Mouse (Mus musculus) forebrain, embryonic 16.5 days (tissue): ENCODE measurements at regions not wholly inside any gene's neighbourhood (a gene's known extent, or its start where the extent isn't known, plus 50 kb on each side); places are given as distances from the start of the nearest gene placed in this dataset.

Source experiments
- ATAC-seq: fragments of 200-750 bp; cut with Nextera tagmentation; 2 replicates; pipeline ENCODE4 v1.8.0; 2017; ENCODE audit warnings: mild to moderate bottlenecking, moderate library complexity
- H3K27ac ChIP-seq: fragments of 300-500 bp; sonication (generic); 2 replicates; pipeline ENCODE4 v1.5.1; 2014; ENCODE audit warnings: low read length, control low read depth
- H3K27me3 ChIP-seq: fragments of 300-500 bp; sonication (generic); replicated peaks from 2 replicates; pipeline ENCODE4 v1.6.1; 2014; ENCODE audit warnings: low read length; ENCODE audit not compliant: control insufficient read depth, insufficient read depth
- H3K36me3 ChIP-seq: fragments of 300-500 bp; sonication (generic); 2 replicates; pipeline ENCODE4 v1.6.1; 2014; ENCODE audit not compliant: control insufficient read depth, insufficient read depth
- H3K4me1 ChIP-seq: fragments of 300-500 bp; sonication (generic); replicated peaks from 2 replicates; pipeline ENCODE4 v1.6.1; 2014; ENCODE audit warnings: low read length; ENCODE audit not compliant: control insufficient read depth, insufficient read depth
- H3K4me2 ChIP-seq: fragments of 300-500 bp; sonication (generic); 2 replicates; pipeline ENCODE4 v1.6.1; 2014; ENCODE audit warnings: mild to moderate bottlenecking, low read length, control low read depth
- H3K4me3 ChIP-seq: fragments of 300-500 bp; sonication (generic); replicated peaks from 2 replicates; pipeline ENCODE4 v1.5.1; 2014; ENCODE audit warnings: mild to moderate bottlenecking, low read length, control low read depth
- H3K9ac ChIP-seq: fragments of 300-500 bp; sonication (generic); replicated peaks from 2 replicates; pipeline ENCODE4 v1.6.1; 2014; ENCODE audit warnings: low read depth, low read length, control low read depth
- H3K9me3 ChIP-seq: fragments of 300-500 bp; sonication (generic); 2 replicates; pipeline ENCODE4 v1.6.1; 2016; ENCODE audit warnings: low read length; ENCODE audit not compliant: control insufficient read depth
- WGBS: fragments of 180-500 bp; shearing (Covaris S2); extraction: QIAGEN DNeasy Blood & Tissue Kit; methylation state at CpG from one replicate; pipeline ENCODE4 v1.1.7; 2014; 5-methylcytosine and 5-hydroxymethylcytosine counted together

- no peak for ATAC-seq
- H3K27me3 ChIP-seq, result no peaks in the 10 kb centered on the region
- no peaks in the 10 kb centered on the region for H3K36me3 ChIP-seq
- WGBS, result 87% methylated on average over 11 of the region's 11 CpGs
- H3K27ac ChIP-seq, result no peak overlapping the region
- H3K4me3 ChIP-seq, result no peak overlapping the region
- H3K4me2 ChIP-seq, result no peak overlapping the region
- no peaks in the 10 kb centered on the region; the same call in 1 of the 2 replicates for H3K4me1 ChIP-seq
- H3K9me3 ChIP-seq, result no peaks in the 10 kb centered on the region
- no peak overlapping the region for H3K9ac ChIP-seq
Measured at GRCm38 (mm10) chr16:95798099-95798498, 96.2 kb downstream of the Ets2 start.

DNA sequence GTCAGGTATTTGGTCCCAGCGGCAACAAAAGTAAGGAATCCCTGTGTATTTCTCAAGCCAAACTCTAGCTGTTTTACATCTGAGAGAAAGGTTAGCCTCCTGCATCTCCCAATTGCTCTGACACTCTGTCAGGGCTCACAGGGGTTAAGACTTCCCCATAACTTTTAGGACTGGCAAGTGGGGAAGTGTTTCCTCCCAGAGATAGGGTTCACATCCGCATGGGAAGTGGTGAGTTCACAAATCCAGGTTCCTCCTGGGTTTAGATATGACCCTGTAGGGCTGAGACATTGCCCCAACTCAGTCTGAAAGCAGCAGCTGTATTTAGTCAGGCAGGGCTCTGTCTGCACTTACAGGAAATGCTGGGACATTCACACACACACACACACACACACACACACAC, 95.3 kb downstream of the Ets2 start:
- 80% methylated on average over 2 of the region's 2 CpGs for WGBS
- H3K4me3 ChIP-seq, result no peak overlapping the region
- no peak overlapping the region for H3K9ac ChIP-seq
- no peak for ATAC-seq
- no peak overlapping the region for H3K4me2 ChIP-seq
- H3K9me3 ChIP-seq, result no peaks in the 10 kb centered on the region
- H3K27me3 ChIP-seq, result no peaks in the 10 kb centered on the region
- H3K4me1 ChIP-seq, result no peaks in the 10 kb centered on the region; the same call in 1 of the 2 replicates
- H3K36me3 ChIP-seq, result no peaks in the 10 kb centered on the region
- H3K27ac ChIP-seq, result no peak overlapping the region

- 85% methylated on average over 8 of the region's 8 CpGs for WGBS
- no peak overlapping the region for H3K9ac ChIP-seq
- ATAC-seq, result no peak
Measured at GRCm38 (mm10) chr16:95794876-95795275, 93.0 kb downstream of the Ets2 start.

DNA sequence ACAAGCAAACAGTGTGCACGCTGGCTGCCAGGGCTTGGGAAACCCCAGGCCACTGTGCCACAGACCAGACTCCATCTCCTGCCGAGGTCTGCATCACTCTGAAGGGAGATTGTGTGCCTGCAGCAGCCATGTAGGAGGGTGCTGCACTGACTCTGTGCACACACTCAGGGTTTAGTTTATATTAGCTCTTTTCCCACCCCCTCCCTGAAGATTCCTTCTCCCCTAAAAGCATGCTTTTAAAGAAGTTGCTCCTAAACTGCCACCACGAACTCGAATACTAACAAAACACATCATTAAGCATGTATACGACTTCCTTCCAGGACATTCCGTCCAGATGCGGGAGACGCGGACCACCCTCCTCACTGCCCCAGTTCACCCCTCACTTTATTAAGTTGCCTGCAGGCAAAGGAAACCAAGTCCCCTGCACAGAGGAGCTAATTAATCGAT, 92.4 kb downstream of the Ets2 start:
- no peak overlapping the region for H3K9ac ChIP-seq
- H3K4me3 ChIP-seq, result no peak overlapping the region
- no peaks in the 10 kb centered on the region for H3K27me3 ChIP-seq
- H3K27ac ChIP-seq, result no peak overlapping the region
- no peaks in the 10 kb centered on the region for H3K36me3 ChIP-seq
- ATAC-seq, result no peak
- H3K9me3 ChIP-seq, result no peaks in the 10 kb centered on the region
- H3K4me2 ChIP-seq, result no peak overlapping the region
- H3K4me1 ChIP-seq, result no peaks in the 10 kb centered on the region
- WGBS, result 57% methylated on average over 10 of the region's 10 CpGs

More at GRCm38 (mm10) chr16:95794876-95795275, 93.0 kb downstream of the Ets2 start:
- no peaks in the 10 kb centered on the region for H3K4me1 ChIP-seq
- no peak overlapping the region for H3K27ac ChIP-seq
- H3K4me2 ChIP-seq, result no peak overlapping the region
- no peak overlapping the region for H3K4me3 ChIP-seq
- no peaks in the 10 kb centered on the region for H3K9me3 ChIP-seq
- H3K36me3 ChIP-seq, result no peaks in the 10 kb centered on the region
- no peaks in the 10 kb centered on the region for H3K27me3 ChIP-seq

GRCm38 (mm10) chr16:95790691-95791090, 88.8 kb downstream of the Ets2 start:
- 71% methylated on average over 4 of the region's 4 CpGs for WGBS
- H3K9ac ChIP-seq, result no peak overlapping the region

DNA sequence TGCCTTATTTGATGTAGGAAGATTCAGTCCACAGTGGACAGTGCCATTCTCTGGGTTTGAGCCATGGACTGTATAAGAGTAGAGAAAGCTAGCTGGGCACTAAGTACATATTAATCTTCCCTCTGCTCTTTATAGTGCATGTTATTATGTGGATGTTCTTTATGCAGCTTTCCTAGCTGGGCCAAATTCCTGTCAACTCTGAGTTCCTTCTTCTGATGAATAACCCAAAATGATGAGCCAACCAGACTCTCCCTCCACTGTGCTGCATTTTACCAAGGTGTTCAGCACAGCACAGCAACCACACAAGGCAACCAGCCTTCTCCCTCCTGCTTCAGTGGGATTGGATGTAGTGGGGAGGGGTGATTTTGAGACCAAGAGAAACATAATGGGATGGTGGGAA, 87.7 kb downstream of the Ets2 start:
- H3K4me3 ChIP-seq, result no peak overlapping the region
- H3K27ac ChIP-seq, result no peak overlapping the region
- H3K36me3 ChIP-seq, result no peaks in the 10 kb centered on the region
- H3K4me1 ChIP-seq, result no peaks in the 10 kb centered on the region
- no peak overlapping the region for H3K9ac ChIP-seq
- H3K9me3 ChIP-seq, result no peaks in the 10 kb centered on the region
- no peak for ATAC-seq
- H3K4me2 ChIP-seq, result no peak overlapping the region
- H3K27me3 ChIP-seq, result no peaks in the 10 kb centered on the region

More at GRCm38 (mm10) chr16:95790691-95791090, 88.8 kb downstream of the Ets2 start:
- no peaks in the 10 kb centered on the region for H3K9me3 ChIP-seq
- H3K4me1 ChIP-seq, result no peaks in the 10 kb centered on the region
- no peaks in the 10 kb centered on the region for H3K27me3 ChIP-seq
- no peaks in the 10 kb centered on the region for H3K36me3 ChIP-seq
- no peak overlapping the region for H3K4me2 ChIP-seq
- H3K27ac ChIP-seq, result no peak overlapping the region
- ATAC-seq, result no peak
- H3K4me3 ChIP-seq, result no peak overlapping the region

DNA sequence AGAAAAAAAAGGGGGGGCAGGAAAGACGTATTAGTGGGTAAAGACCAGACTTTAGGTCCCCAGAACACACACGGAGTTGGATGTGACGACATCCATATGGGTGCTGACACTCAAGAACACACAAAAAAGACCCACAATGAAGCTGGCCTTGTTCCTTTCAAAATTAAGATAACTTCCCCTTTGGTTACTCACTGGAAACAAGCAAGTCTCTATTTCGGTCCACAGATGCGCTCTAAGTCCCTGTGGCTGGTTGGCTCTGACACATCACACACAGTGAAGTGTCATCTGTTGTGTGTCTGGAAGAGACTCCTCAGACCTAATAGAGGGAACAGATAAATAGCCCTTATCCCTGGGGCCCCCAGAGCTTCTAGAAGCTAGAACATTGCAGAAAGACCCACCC, 79.8 kb downstream of the Ets2 start:
- Histone ChIP-seq H3K27ac (no peak overlapping the region), H3K27me3 (no peaks in the 10 kb centered on the region), H3K36me3 (no peaks in the 10 kb centered on the region), H3K4me1 (no peaks in the 10 kb centered on the region), H3K4me2 (no peak overlapping the region), H3K9me3 (no peaks in the 10 kb centered on the region), H3K9ac (no peak overlapping the region), H3K4me3 (no peak overlapping the region)
- 88% methylated on average over 5 of the region's 5 CpGs for WGBS
- no peak for ATAC-seq

DNA sequence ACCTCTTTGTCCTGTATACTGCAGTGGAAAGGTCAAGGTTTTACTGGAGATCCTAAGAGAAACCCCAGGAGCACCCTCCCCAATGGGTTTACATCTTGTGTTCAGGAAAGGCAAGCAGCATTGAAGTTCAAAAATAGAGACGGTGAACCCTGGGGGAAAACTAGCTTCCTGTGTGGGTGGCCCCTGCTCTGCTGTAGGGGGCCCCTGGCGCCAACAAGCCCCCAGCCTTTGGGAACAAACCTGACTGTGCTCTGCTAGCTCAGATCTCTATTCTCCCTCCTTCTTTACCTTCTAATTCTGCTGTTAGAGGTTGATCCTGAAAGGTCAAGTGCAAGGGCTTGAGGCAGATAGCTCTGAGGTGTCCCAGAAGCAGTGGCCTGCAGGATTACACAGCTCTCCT, 78.6 kb downstream of the Ets2 start:
- H3K4me1 ChIP-seq, result no peaks in the 10 kb centered on the region

GRCm38 (mm10) chr16:95778845-95779722, 77.2 kb downstream of the Ets2 start:
- WGBS, result 91% methylated on average over 6 of the region's 6 CpGs
- no peak for ATAC-seq
- Histone ChIP-seq H3K36me3 (no peaks in the 10 kb centered on the region), H3K27me3 (no peaks in the 10 kb centered on the region), H3K9me3 (no peaks in the 10 kb centered on the region), H3K4me3 (no peak overlapping the region), H3K9ac (no peak overlapping the region), H3K27ac (no peak overlapping the region), H3K4me1 (no peaks in the 10 kb centered on the region), H3K4me2 (no peak overlapping the region)

More for the DNA sequence above, 78.6 kb downstream of the Ets2 start:
- Histone ChIP-seq H3K27ac (no peak overlapping the region), H3K9ac (no peak overlapping the region), H3K9me3 (no peaks in the 10 kb centered on the region), H3K36me3 (no peaks in the 10 kb centered on the region), H3K4me2 (no peak overlapping the region), H3K4me3 (no peak overlapping the region), H3K27me3 (no peaks in the 10 kb centered on the region)
- ATAC-seq, result no peak
- 74% methylated on average over 2 of the region's 2 CpGs for WGBS
